Mouse (Mus musculus): ENCODE results near the gene Gm3250. TPM values are rescaled to one million over a fixed set of nuclear protein-coding genes. Genes with fewer than 3 reads are reported as not detected.
"Not testable (repeated sequence)": the region's sequence is repeated elsewhere in the genome, so short reads cannot be mapped to it uniquely, and the experiment has no call there.

The Gm3250 gene
- polyA plus RNA-seq, 1 experiment from 2014 or later, result not detected

- DNase-seq (ENCODE audit: low spot score), result no peak
- Histone ChIP-seq H3K27me3 (ENCODE audit: control insufficient read depth, insufficient read depth, low read length) (no peaks in the 10 kb centered on the region), H3K9ac (ENCODE audit: low read length) (no peak within 1 kb of the TSS), H3K9me3 (ENCODE audit: control insufficient read depth, low read length) (no peaks in the 10 kb centered on the region), H3K36me3 (ENCODE audit: control insufficient read depth, insufficient read depth, low read length) (no peaks in the 10 kb centered on the region), H3K4me1 (replicated peaks; ENCODE audit: control insufficient read depth, insufficient read depth) (no peaks in the 10 kb centered on the region), H3K4me3 (ENCODE audit: low read depth, low read length) (no peak within 1 kb of the TSS), H3K4me2 (replicated peaks; ENCODE audit: low read depth) (no peak within 1 kb of the TSS), H3K27ac (replicated peaks) (no peak within 1 kb of the TSS)
- ATAC-seq (ENCODE audit: low FRiP score, low TSS enrichment), result no peak
- TF ChIP-seq CTCF (IDR thresholded peaks at IDR 0.05; ENCODE audit: low read depth), result no peak
- TF ChIP-seq EP300 (optimal IDR thresholded peaks at IDR 0.05), result no peak
- 49% methylated on average over 5 of the region's 5 CpGs for WGBS
These were observed 29.4 kb upstream of the Gm3250 start, which contains the start of gene Gm9507 for GRCm38 (mm10) chr10:77811743-77812142. Gene Gm9507 (minus strand): TSS chr10:77811843.

GRCm38 (mm10) chr10:77804095-77804494 is 21.8 kb upstream of the Gm3250 start:
- DNase-seq (ENCODE audit: low spot score) (no peak), ATAC-seq (ENCODE audit: low FRiP score, low TSS enrichment) (peak; percentile 73)
- Histone ChIP-seq H3K9me3 (ENCODE audit: control insufficient read depth, low read length) (no peaks in the 10 kb centered on the region), H3K9ac (ENCODE audit: low read length) (no peak overlapping the region), H3K4me3 (ENCODE audit: low read depth, low read length) (no peak overlapping the region), H3K27ac (replicated peaks) (no peak overlapping the region), H3K36me3 (ENCODE audit: control insufficient read depth, insufficient read depth, low read length) (no peaks in the 10 kb centered on the region), H3K4me2 (replicated peaks; ENCODE audit: low read depth) (no peak overlapping the region), H3K27me3 (ENCODE audit: control insufficient read depth, insufficient read depth, low read length) (no peaks in the 10 kb centered on the region), H3K4me1 (replicated peaks; ENCODE audit: control insufficient read depth, insufficient read depth) (no peaks in the 10 kb centered on the region)
- no peak for TF ChIP-seq EP300 (optimal IDR thresholded peaks at IDR 0.05)
- no peak for TF ChIP-seq CTCF (IDR thresholded peaks at IDR 0.05; ENCODE audit: low read depth)
- WGBS, result 19% methylated on average over 3 of the region's 3 CpGs

GRCm38 (mm10) chr10:77798921-77799508 is 16.7 kb upstream of the Gm3250 start, which contains the start of gene Gm19668:
Gene Gm19668 (minus strand): TSS chr10:77799133.
- Histone ChIP-seq H3K4me2 (replicated peaks; ENCODE audit: low read depth) (no peak within 1 kb of the TSS), H3K4me3 (ENCODE audit: low read depth, low read length) (no peak within 1 kb of the TSS), H3K27ac (replicated peaks) (no peak within 1 kb of the TSS), H3K9ac (ENCODE audit: low read length) (no peak within 1 kb of the TSS), H3K9me3 (ENCODE audit: control insufficient read depth, low read length) (no peaks in the 10 kb centered on the region), H3K4me1 (replicated peaks; ENCODE audit: control insufficient read depth, insufficient read depth) (no peaks in the 10 kb centered on the region), H3K36me3 (ENCODE audit: control insufficient read depth, insufficient read depth, low read length) (no peaks in the 10 kb centered on the region), H3K27me3 (ENCODE audit: control insufficient read depth, insufficient read depth, low read length) (no peaks in the 10 kb centered on the region)
- 69% methylated on average over 8 of the region's 8 CpGs for WGBS
- no peak for ATAC-seq (ENCODE audit: low FRiP score, low TSS enrichment)
- DNase-seq (ENCODE audit: low spot score), result no peak
- TF ChIP-seq CTCF (IDR thresholded peaks at IDR 0.05; ENCODE audit: low read depth) (no peak), EP300 (optimal IDR thresholded peaks at IDR 0.05) (no peak)

- not testable (repeated sequence) for H3K4me1 ChIP-seq (replicated peaks; ENCODE audit: control insufficient read depth, insufficient read depth); H3K27me3 ChIP-seq (ENCODE audit: control insufficient read depth, insufficient read depth, low read length); H3K4me3 ChIP-seq (ENCODE audit: low read depth, low read length); H3K27ac ChIP-seq (replicated peaks); H3K9me3 ChIP-seq (ENCODE audit: control insufficient read depth, low read length); H3K9ac ChIP-seq (ENCODE audit: low read length); DNase-seq (ENCODE audit: low spot score); ATAC-seq (ENCODE audit: low FRiP score, low TSS enrichment); H3K36me3 ChIP-seq (ENCODE audit: control insufficient read depth, insufficient read depth, low read length); H3K4me2 ChIP-seq (replicated peaks; ENCODE audit: low read depth)
- WGBS, result 60% methylated on average over 2 of the region's 3 CpGs
These were observed 16.0 kb upstream of the Gm3250 start for GRCm38 (mm10) chr10:77798164-77798920.

- Histone ChIP-seq H3K27ac (replicated peaks) (no peak overlapping the region), H3K36me3 (ENCODE audit: control insufficient read depth, insufficient read depth, low read length) (no peaks in the 10 kb centered on the region), H3K9ac (ENCODE audit: low read length) (no peak overlapping the region), H3K9me3 (ENCODE audit: control insufficient read depth, low read length) (no peaks in the 10 kb centered on the region), H3K27me3 (ENCODE audit: control insufficient read depth, insufficient read depth, low read length) (no peaks in the 10 kb centered on the region), H3K4me2 (replicated peaks; ENCODE audit: low read depth) (no peak overlapping the region), H3K4me3 (ENCODE audit: low read depth, low read length) (no peak overlapping the region), H3K4me1 (replicated peaks; ENCODE audit: control insufficient read depth, insufficient read depth) (no peaks in the 10 kb centered on the region)
- ATAC-seq (ENCODE audit: low FRiP score, low TSS enrichment) (no peak), DNase-seq (ENCODE audit: low spot score) (no peak)
- TF ChIP-seq CTCF (IDR thresholded peaks at IDR 0.05; ENCODE audit: low read depth), result no peak
- TF ChIP-seq EP300 (optimal IDR thresholded peaks at IDR 0.05), result no peak
- 25% methylated on average over 3 of the region's 3 CpGs for WGBS
These were observed 15.3 kb upstream of the Gm3250 start for GRCm38 (mm10) chr10:77797677-77798076.

- Histone ChIP-seq H3K4me2 (replicated peaks; ENCODE audit: low read depth) (no peak within 1 kb of the TSS), H3K9me3 (ENCODE audit: control insufficient read depth, low read length) (no peaks in the 10 kb centered on the region), H3K36me3 (ENCODE audit: control insufficient read depth, insufficient read depth, low read length) (no peaks in the 10 kb centered on the region), H3K4me3 (ENCODE audit: low read depth, low read length) (no peak within 1 kb of the TSS), H3K27me3 (ENCODE audit: control insufficient read depth, insufficient read depth, low read length) (no peaks in the 10 kb centered on the region), H3K4me1 (replicated peaks; ENCODE audit: control insufficient read depth, insufficient read depth) (no peaks in the 10 kb centered on the region), H3K9ac (ENCODE audit: low read length) (no peak within 1 kb of the TSS), H3K27ac (replicated peaks) (no peak within 1 kb of the TSS)
- TF ChIP-seq EP300 (optimal IDR thresholded peaks at IDR 0.05) (no peak), CTCF (IDR thresholded peaks at IDR 0.05; ENCODE audit: low read depth) (no peak)
- whole genome bisulfite sequencing, result 49% methylated on average over 2 of the region's 2 CpGs
- DNase-seq (ENCODE audit: low spot score) (no peak), ATAC-seq (ENCODE audit: low FRiP score, low TSS enrichment) (no peak)
These were observed 12.6 kb upstream of the Gm3250 start, which contains the start of gene Gm9639 for GRCm38 (mm10) chr10:77794976-77795375. Gene Gm9639 (minus strand): TSS chr10:77795076.

Measured in stomach, postnatal 0 days (tissue).